Mouse (Mus musculus) heart, embryonic 14.5 days (tissue): ENCODE data around the gene Tia1. TPM values are rescaled to one million over a fixed set of nuclear protein-coding genes. Genes with fewer than 3 reads are reported as not detected.

Source experiments
- ATAC-seq: fragments of 200-750 bp; cut with Nextera tagmentation; 2 replicates; pipeline ENCODE4 v1.8.0; 2017; ENCODE audit warnings: low read depth, moderate TSS enrichment; ENCODE audit not compliant: insufficient number of reproducible peaks, insufficient read depth, low FRiP score
- H3K27ac ChIP-seq, 2 experiments: fragments of 200-500 bp in 1 of 2; fragments of 300-500 bp in 1 of 2; sonication (generic) in 1 of 2; replicated peaks in 1 of 2; 2 replicates each; pipeline ENCODE4 v1.5.1; 2012 to 2014; ENCODE audit warnings: low read depth in 2 of 2, low read length in 2 of 2, control low read depth in 1 of 2, mild to moderate bottlenecking in 1 of 2, mixed read lengths in 1 of 2; ENCODE audit not compliant: control insufficient read depth in 1 of 2, insufficient read depth in 1 of 2
- H3K27me3 ChIP-seq: fragments of 300-500 bp; sonication (generic); 2 replicates; pipeline ENCODE4 v1.6.1; 2014; ENCODE audit warnings: mild to moderate bottlenecking, low read length, control low read depth; ENCODE audit not compliant: control insufficient read depth, insufficient read depth
- H3K36me3 ChIP-seq: fragments of 300-500 bp; sonication (generic); 2 replicates; pipeline ENCODE4 v1.6.1; 2014; ENCODE audit warnings: mild to moderate bottlenecking, control low read depth, low read length, mixed read lengths; ENCODE audit not compliant: control insufficient read depth, insufficient read depth
- H3K4me1 ChIP-seq, 2 experiments: fragments of 200-500 bp in 1 of 2; fragments of 300-500 bp in 1 of 2; sonication (generic) in 1 of 2; 2 replicates each; pipeline ENCODE4 v1.6.1; 2012 to 2014; ENCODE audit warnings: low read length in 2 of 2, control low read depth in 1 of 2, mixed read lengths in 1 of 2; ENCODE audit not compliant: control insufficient read depth in 2 of 2, insufficient read depth in 2 of 2
- H3K4me2 ChIP-seq: fragments of 300-500 bp; sonication (generic); 2 replicates; pipeline ENCODE4 v1.6.1; 2014; ENCODE audit warnings: mild to moderate bottlenecking, low read length
- H3K4me3 ChIP-seq, 2 experiments: fragments of 200-500 bp in 1 of 2; fragments of 300-500 bp in 1 of 2; sonication (generic) in 1 of 2; 2 replicates each; pipeline ENCODE4 v1.5.1; 2012 to 2014; ENCODE audit warnings: low read length in 2 of 2, mild to moderate bottlenecking in 2 of 2, control low read depth in 1 of 2, low read depth in 1 of 2, moderate library complexity in 1 of 2; ENCODE audit not compliant: control insufficient read depth in 1 of 2, insufficient read depth in 1 of 2
- H3K9ac ChIP-seq: fragments of 300-500 bp; sonication (generic); 2 replicates; pipeline ENCODE4 v1.6.1; 2014; ENCODE audit warnings: mild to moderate bottlenecking, low read length
- H3K9me3 ChIP-seq: fragments of 300-500 bp; sonication (generic); 2 replicates; pipeline ENCODE4 v1.6.1; 2016; ENCODE audit warnings: low read length, control low read depth; ENCODE audit not compliant: control insufficient read depth
- WGBS: fragments of 180-500 bp; shearing (Covaris S2); extraction: QIAGEN DNeasy Blood & Tissue Kit; methylation state at CpG from one replicate; pipeline ENCODE4 v1.1.7; 2014; 5-methylcytosine and 5-hydroxymethylcytosine counted together
- polyA plus RNA-seq: library from polyadenylated mRNA; unstranded; fragments of >200 nt; fragmentation: Nextera tagmentation; extraction: Ambion mirVana; gene quantifications from 2 replicates; pipeline ENCODE4 v1.2.1, GENCODE M21; 2014

The Tia1 gene
- polyA plus RNA-seq, 1 experiment from 2014 or later = 133 TPM

DNA sequence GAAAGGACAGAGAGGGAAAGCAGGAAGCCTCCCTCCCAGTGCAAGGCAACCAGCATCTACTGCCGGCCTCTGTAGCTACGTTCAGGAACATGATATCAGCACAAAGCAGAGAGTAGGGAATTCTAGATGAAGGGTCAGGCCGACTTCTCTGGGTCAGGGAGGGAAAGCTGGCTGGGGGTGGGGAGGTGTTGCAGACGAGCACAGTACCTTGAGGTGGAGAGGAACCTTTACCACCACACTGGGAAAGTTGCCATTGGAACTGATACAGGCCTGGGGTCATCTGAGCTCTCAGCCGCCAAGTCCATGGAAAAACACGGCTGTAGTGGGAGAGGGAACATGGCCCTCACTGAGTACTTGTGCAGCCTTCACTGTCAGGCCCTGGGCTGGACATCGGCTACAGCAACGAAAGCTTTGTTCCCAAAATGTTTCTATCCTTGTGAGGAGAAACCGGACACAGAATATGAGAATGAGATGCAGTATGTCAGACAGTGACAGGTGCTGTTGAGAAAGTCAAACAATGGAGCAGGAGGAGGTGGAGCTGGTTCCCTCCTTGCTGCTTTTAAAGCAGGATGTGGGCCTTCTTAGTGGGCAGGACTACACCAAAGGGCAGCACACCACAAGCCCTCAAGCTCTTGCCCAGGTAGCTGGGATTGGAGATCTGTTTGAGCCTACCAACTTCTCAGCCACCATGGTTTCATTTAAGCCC is 71.6 kb downstream of the Tia1 start:
- H3K27ac ChIP-seq = peak overlapping the region; percentile 63 to 79
- no peak overlapping the region for H3K4me3 ChIP-seq
- peaks cover 33 to 56% of the 10 kb centered on the region in 2 experiments for H3K4me1 ChIP-seq
- no peaks in the 10 kb centered on the region for H3K36me3 ChIP-seq
- H3K9me3 ChIP-seq = no peaks in the 10 kb centered on the region
- H3K4me2 ChIP-seq = no peak overlapping the region
- no peak for ATAC-seq
- H3K27me3 ChIP-seq = no peaks in the 10 kb centered on the region
- WGBS = 38% methylated on average over 9 of the region's 9 CpGs
- no peak overlapping the region; the same call in 1 of the 2 replicates for H3K9ac ChIP-seq

DNA sequence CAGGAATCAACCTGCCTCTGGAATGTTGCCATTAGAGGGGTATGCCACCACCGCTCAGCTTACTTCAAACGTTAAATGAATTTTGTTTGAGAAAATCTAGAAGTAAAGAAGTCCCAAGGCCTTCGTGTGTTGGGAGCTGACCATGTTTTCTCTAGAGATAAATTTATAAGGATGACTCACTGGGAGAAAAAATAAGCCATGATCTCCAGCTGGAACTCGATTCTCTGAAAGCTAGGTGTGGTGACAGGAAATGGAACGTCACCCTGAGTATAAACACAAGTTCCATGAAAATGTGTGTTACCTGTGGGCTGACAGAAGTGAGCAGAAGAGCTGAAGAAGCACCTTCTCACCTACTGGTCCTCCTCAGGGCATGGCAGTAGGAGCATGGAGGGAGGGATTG is 72.9 kb downstream of the Tia1 start:
- Histone ChIP-seq H3K4me3 (no peak overlapping the region), H3K27me3 (no peaks in the 10 kb centered on the region), H3K9me3 (no peaks in the 10 kb centered on the region), H3K36me3 (no peaks in the 10 kb centered on the region), H3K27ac (no peak overlapping the region; a peak in 1 of 4 replicates), H3K9ac (no peak overlapping the region), H3K4me2 (no peak overlapping the region), H3K4me1 (peaks cover 34 to 61% of the 10 kb centered on the region in 2 experiments)
- 61% methylated on average over 5 of the region's 5 CpGs for WGBS
- ATAC-seq = no peak

DNA sequence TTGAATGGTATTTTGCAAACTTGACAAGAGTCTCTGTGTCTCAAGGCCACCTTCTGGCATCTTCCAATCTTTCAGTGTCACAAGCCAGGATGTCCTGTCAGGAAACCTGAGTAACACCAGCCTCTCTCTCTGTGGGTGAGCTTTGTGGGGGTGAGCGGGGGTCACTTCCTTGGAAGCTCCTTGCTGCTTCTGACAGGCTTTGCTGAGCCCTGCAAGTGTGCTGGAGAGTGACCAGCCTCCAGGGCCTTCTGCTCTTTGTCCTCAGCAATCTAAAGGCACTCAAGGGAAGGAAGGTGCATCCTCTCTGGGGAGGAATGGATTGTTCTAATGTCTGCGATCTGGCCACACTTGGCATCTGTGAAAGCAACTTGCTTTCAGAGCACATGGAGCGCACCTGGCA is 75.3 kb downstream of the Tia1 start:
- peaks cover 27 to 54% of the 10 kb centered on the region in 2 experiments for H3K4me1 ChIP-seq
- H3K4me3 ChIP-seq = no peak overlapping the region
- peak overlapping the region; percentile 63 to 69 for H3K27ac ChIP-seq
- H3K4me2 ChIP-seq = no peak overlapping the region
- peak; percentile 47 for ATAC-seq
- H3K27me3 ChIP-seq = no peaks in the 10 kb centered on the region
- 60% methylated on average over 3 of the region's 3 CpGs for WGBS
- H3K36me3 ChIP-seq = no peaks in the 10 kb centered on the region
- no peaks in the 10 kb centered on the region for H3K9me3 ChIP-seq
- 0 out of 2 replicates have a peak overlapping the region, but pooled peaks have one; percentile 18 for H3K9ac ChIP-seq

DNA sequence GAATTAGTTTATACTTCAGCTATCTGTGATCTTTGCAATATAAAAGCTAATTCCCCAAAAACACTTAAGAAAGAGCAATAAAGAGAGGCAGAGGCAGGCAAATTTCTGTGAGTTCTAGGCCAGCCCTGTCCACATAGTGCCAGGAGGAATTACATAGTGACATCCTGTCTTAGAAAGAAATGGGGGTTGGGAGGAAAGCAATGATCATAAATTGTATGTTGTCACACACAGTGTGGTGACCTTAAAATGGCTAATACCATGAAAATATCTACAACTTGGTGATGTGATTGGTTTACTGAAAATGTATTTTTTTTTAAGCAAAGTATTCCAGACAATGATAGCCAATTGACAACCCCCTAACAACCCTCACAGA is 75.8 kb downstream of the Tia1 start:
- peak overlapping the region; percentile 45 for H3K4me2 ChIP-seq
- H3K4me1 ChIP-seq = peaks cover 27 to 53% of the 10 kb centered on the region in 2 experiments

DNA sequence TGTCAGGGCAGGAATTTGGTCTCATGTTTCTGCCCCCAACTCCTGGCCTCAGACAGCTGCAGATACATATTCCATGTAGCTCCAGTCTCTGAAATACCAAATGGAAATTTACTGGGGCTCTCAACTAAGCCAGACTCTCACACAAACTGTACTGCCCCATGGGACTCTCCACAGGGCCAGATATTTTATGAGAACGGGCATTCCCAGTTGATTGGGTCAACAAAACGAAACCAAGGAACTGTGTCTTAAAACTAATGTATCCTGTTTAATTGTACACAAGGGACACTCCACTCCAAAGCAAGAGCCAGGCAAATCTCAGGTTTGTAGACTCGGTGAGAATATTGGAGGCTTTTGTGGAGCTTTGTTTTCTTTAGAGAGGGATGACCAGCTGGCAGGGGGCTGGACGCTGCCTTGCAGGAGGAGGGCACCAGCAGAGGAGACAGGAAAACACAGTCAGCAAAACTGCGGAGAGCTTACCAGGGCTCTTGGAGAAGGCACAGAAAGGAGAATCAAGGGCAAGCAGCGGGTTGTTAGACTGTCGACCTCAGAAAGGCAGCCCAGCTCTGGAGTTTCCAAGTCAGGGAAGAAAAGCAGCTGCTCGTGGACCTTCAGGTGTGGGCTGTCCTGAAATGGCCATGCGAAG is 76.3 kb downstream of the Tia1 start:
- Histone ChIP-seq H3K27me3 (no peaks in the 10 kb centered on the region), H3K4me3 (no peak overlapping the region), H3K9me3 (no peaks in the 10 kb centered on the region), H3K4me1 (peaks cover 27 to 47% of the 10 kb centered on the region in 2 experiments), H3K27ac (peak overlapping the region; percentile 69 to 78), H3K4me2 (peak overlapping the region; percentile 45), H3K9ac (peak overlapping the region; percentile 47), H3K36me3 (no peaks in the 10 kb centered on the region)
- WGBS = 31% methylated on average over 9 of the region's 9 CpGs
- ATAC-seq = no peak

More for the DNA sequence above, 75.8 kb downstream of the Tia1 start:
- Histone ChIP-seq H3K9ac (no peak overlapping the region), H3K27me3 (no peaks in the 10 kb centered on the region), H3K36me3 (no peaks in the 10 kb centered on the region), H3K9me3 (no peaks in the 10 kb centered on the region), H3K4me3 (no peak overlapping the region), H3K27ac (peak overlapping the region; percentile 69 to 78)
- ATAC-seq = no peak

DNA sequence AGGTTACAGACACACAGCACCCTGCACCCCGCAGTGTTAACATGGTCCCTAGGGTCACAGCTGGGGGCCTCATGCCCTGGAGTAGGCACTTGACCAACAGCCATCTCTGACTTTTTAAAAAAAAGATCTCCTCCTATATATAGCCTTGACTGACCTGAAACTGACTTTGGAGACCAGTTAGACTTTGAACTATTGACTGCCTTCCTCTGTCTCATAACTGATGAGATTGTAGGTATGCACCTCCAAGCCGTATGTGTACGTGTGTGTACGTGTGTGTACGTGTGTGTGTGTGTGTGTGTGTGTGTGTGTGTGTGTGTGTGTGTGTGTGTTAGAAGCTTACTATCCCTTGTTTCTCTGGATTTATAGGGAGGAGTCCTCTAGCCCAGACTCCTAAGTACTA is 77.9 kb downstream of the Tia1 start:
- peaks cover 18 to 42% of the 10 kb centered on the region in 2 experiments for H3K4me1 ChIP-seq
- WGBS = 78% methylated on average over 5 of the region's 5 CpGs
- ATAC-seq = no peak
- H3K27me3 ChIP-seq = no peaks in the 10 kb centered on the region
- H3K4me3 ChIP-seq = no peak overlapping the region
- H3K9ac ChIP-seq = no peak overlapping the region
- H3K36me3 ChIP-seq = no peaks in the 10 kb centered on the region
- no peaks in the 10 kb centered on the region for H3K9me3 ChIP-seq
- H3K27ac ChIP-seq = no peak overlapping the region
- H3K4me2 ChIP-seq = no peak overlapping the region
